Mouse (Mus musculus): ENCODE measurements around the gene Rpl13a.

DNA sequence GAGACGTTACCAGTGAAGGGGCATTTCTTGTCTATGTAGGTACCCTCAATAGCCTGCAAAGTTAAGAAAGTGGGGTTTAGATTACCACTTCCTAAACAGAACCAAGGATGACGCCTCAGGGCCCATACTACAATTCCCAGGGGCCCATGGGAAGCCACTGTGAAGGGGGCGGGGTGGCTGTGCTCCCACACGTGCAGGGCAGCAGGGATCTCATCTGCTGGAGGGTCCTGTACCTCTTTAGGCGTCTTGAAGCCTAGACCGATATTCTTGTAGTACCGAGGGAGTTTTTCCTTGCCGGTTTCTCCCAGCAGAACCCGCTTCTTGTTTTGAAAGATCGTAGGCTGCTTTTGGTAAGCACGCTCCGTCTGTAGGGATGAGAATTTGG lies 5.4 kb downstream of the Rpl13a start:
- TF ChIP-seq POLR2A (IDR thresholded peaks at IDR 0.05; ENCODE audit: control insufficient read depth, low read depth, low read length) (no peak), CTCF (IDR thresholded peaks at IDR 0.05; ENCODE audit: control insufficient read depth, insufficient read depth, insufficient replicate concordance, low read depth, low read length) (no peak)

Data from testis, adult 2 months (tissue).